12 mouse cellular contexts compared by ENCODE assay signal in the genomic region with DNA sequence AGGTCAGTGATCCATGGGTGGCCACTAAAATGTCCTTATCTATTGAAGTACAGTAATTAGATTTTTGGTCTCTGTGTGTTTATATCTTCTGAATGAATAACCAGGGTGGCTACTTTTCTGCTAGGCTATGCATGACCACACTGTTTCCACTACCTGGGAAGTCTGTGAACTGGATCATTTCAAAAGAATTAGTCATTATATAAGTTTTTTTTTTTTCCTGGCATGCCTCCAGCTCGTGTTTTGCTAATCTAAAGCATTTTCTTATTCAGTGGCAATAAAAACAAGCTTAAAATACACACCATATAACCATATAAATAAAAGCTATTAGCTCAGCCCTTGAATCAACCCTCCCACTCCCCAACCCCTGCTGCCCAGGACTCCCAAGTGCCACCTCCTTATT.
"Had no signal": no experiment of that assay in that cellular context is flagged by ENCODE, and none has a peak within 500 bp of the region (broad histone marks: within the 10 kb centered on the region; RNA-seq: fewer than 3 reads in every experiment).

No protein-coding gene starts in this region.

- ATAC-seq: hindbrain, postnatal 0 days; midbrain, embryonic 16.5 days had no signal

- H3K27me3 ChIP-seq: lung, embryonic 15.5 days; midbrain, embryonic 12.5 days; neural tube, embryonic 13.5 days; stomach, embryonic 15.5 days had no signal

- H3K4me2 ChIP-seq: liver, embryonic 11.5 days; lung, embryonic 15.5 days; midbrain, embryonic 12.5 days; neural tube, embryonic 13.5 days; stomach, embryonic 15.5 days had no signal

- H3K4me1 ChIP-seq: lung, embryonic 15.5 days; midbrain, embryonic 12.5 days; neural tube, embryonic 13.5 days; stomach, embryonic 15.5 days had no signal

- DNase-seq: retina, postnatal 1 day; right cerebral cortex, postnatal 14 days; thymus, adult 2 months; thymus, postnatal 25 days had no signal

- H3K9me3 ChIP-seq: lung, embryonic 15.5 days; midbrain, embryonic 12.5 days; neural tube, embryonic 13.5 days; stomach, embryonic 15.5 days had no signal

- H3K9ac ChIP-seq: lung, embryonic 15.5 days; midbrain, embryonic 12.5 days; neural tube, embryonic 13.5 days; stomach, embryonic 15.5 days had no signal

- H3K36me3 ChIP-seq: lung, embryonic 15.5 days; midbrain, embryonic 12.5 days; neural tube, embryonic 13.5 days; stomach, embryonic 15.5 days had no signal

- H3K4me3 ChIP-seq: left cerebral cortex, adult 2 months; lung, embryonic 15.5 days; midbrain, embryonic 12.5 days; neural tube, embryonic 13.5 days; stomach, embryonic 15.5 days had no signal

- H3K27ac ChIP-seq: hindbrain, postnatal 0 days; left cerebral cortex, adult 2 months; lung, embryonic 15.5 days; midbrain, embryonic 12.5 days; neural tube, embryonic 13.5 days; stomach, embryonic 15.5 days had no signal
